Mouse (Mus musculus): ENCODE data around the gene Hpse. TPM values are rescaled to one million over a fixed set of nuclear protein-coding genes. Genes with fewer than 3 reads are reported as not detected.

The Hpse gene
- total RNA-seq, 2 experiments from 2014 or later, result 1.9 to 2.4 TPM

DNA sequence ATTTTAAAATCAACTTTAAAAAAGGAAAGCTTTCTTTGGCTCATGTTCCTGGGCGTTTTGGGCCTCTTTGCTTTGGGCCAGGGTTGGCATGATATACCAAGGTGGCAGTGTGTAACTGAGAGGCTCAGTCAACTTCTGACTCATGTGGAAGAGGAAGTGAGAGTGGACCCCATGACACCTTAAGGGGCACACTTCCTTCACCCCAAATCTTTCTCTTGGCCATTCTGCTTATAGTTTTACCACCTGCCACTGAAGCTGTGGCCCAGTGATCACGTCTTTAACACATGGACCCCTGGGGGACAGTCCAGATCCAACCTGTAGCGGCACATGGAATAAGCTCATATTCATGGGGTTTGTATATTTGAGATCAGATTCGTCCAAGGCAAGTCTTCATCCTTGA is 6.5 kb upstream of the Hpse start:
- Histone ChIP-seq H3K4me3 (no peak overlapping the region), H3K27ac (no peak overlapping the region)
- no peak for TF ChIP-seq CTCF (IDR thresholded peaks at IDR 0.05)
- intact Hi-C loops (cut with DNase I), result no loop called here
- no peak for DNase-seq (ENCODE audit: extremely low spot score in 1 of 2, low spot score in 2 of 2)

DNA sequence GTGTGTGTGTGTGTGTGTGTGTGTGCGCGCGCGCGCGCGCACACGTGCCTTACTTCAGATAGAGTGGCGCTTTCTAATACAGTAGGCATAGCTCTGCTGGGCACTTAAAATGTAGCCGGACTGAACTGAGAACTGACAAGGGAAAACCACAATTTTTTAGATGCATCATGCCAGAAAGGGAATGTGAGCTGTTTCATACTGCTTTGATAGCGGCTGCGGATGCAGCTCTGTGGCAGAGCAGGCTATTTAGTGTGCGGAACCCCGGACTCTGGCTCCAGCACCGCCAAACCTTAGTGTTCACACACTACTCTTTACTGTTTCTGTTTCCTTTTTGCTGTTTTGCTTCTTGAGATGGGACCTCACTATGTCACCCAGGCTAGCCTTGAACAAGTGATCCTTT is 2.8 kb downstream of the Hpse start:
- TF ChIP-seq CTCF (IDR thresholded peaks at IDR 0.05), result no peak
- DNase-seq (ENCODE audit: extremely low spot score in 1 of 2, low spot score in 2 of 2), result no peak
- intact Hi-C loops (cut with DNase I), result no loop called here
- Histone ChIP-seq H3K4me3 (no peak overlapping the region), H3K27ac (no peak overlapping the region)

DNA sequence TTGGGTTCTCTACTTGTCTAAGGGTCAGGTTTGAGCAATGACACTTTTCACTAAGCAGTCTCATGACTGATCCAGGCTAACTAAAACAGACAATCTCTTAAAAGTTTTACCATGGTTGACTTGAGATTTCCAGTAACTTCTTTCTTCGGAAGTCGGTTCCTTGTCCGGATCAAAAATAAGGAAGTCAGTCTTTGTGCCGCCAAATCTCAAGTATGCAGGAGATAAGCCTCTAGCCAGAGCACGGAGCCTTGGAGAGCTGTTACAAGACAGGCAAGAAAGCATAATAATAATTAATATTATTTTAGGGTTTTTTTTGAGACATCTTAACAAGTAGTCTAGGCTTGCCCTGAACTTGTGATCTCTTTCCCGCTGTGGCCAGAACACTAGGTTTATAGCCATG is 8.3 kb downstream of the Hpse start:
- intact Hi-C loops (cut with DNase I), result no loop called here
- no peak for TF ChIP-seq CTCF (IDR thresholded peaks at IDR 0.05)
- no peak for DNase-seq (ENCODE audit: extremely low spot score in 1 of 2, low spot score in 2 of 2)

GRCm38 (mm10) chr5:100710012-100710411 is 9.5 kb downstream of the Hpse start:
- TF ChIP-seq CTCF (IDR thresholded peaks at IDR 0.05), result no peak
- H3K27ac ChIP-seq, result no peak overlapping the region
- DNase-seq (ENCODE audit: extremely low spot score in 1 of 2, low spot score in 2 of 2), result no peak
- intact Hi-C loops (cut with DNase I), result no loop called here
- H3K4me3 ChIP-seq, result no peak overlapping the region

More for the DNA sequence above, 8.3 kb downstream of the Hpse start:
- Histone ChIP-seq H3K4me3 (no peak overlapping the region), H3K27ac (no peak overlapping the region)

GRCm38 (mm10) chr5:100709035-100709434 is 10.5 kb downstream of the Hpse start:
- TF ChIP-seq CTCF (IDR thresholded peaks at IDR 0.05), result no peak
- no peak overlapping the region for H3K27ac ChIP-seq
- DNase-seq (ENCODE audit: extremely low spot score in 1 of 2, low spot score in 2 of 2), result no peak
- H3K4me3 ChIP-seq, result no peak overlapping the region
- intact Hi-C loops (cut with DNase I), result no loop called here

- H3K4me3 ChIP-seq, result no peak overlapping the region
- no peak for TF ChIP-seq CTCF (IDR thresholded peaks at IDR 0.05)
- intact Hi-C loops (cut with DNase I), result no loop called here
- no peak for DNase-seq (ENCODE audit: extremely low spot score in 1 of 2, low spot score in 2 of 2)
- no peak overlapping the region for H3K27ac ChIP-seq
These were observed 12.8 kb downstream of the Hpse start for GRCm38 (mm10) chr5:100706675-100707074.

- Histone ChIP-seq H3K27ac (no peak overlapping the region), H3K4me3 (no peak overlapping the region)
- no peak for DNase-seq (ENCODE audit: extremely low spot score in 1 of 2, low spot score in 2 of 2)
- TF ChIP-seq CTCF (IDR thresholded peaks at IDR 0.05), result no peak; the same call in 1 of the 2 replicates
- intact Hi-C loops (cut with DNase I), result no loop called here
These were observed 15.2 kb downstream of the Hpse start for GRCm38 (mm10) chr5:100704272-100704671.

DNA sequence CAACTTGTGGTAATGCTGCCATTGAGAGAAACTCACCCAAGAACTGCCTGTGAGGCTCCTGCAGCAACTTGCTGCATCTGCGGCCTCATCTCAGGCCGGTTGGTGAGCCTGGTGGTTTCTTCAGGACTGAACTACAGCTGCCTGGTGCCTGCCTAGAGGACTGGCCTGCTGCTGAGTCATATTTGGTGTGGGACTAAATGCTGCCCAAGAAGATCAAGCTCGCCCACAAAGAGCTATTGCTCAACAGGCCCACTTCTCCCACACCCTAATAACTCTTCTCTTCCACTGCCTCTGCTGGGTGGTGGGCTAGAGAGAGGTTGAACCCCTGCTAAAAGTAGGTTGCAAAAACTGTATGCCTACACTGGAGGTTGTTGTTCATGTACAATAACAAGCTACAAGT is 17.2 kb downstream of the Hpse start:
- DNase-seq (ENCODE audit: extremely low spot score in 1 of 2, low spot score in 2 of 2), result no peak
- no peak overlapping the region for H3K27ac ChIP-seq
- TF ChIP-seq CTCF (IDR thresholded peaks at IDR 0.05), result no peak
- no peak overlapping the region for H3K4me3 ChIP-seq
- intact Hi-C loops (cut with DNase I), result no loop called here

GRCm38 (mm10) chr5:100700861-100701620 is 18.5 kb downstream of the Hpse start:
- no peak for TF ChIP-seq CTCF (IDR thresholded peaks at IDR 0.05)
- Histone ChIP-seq H3K27ac (no peak overlapping the region), H3K4me3 (no peak overlapping the region)
- intact Hi-C loops (cut with DNase I), result no loop called here
- DNase-seq (ENCODE audit: extremely low spot score in 1 of 2, low spot score in 2 of 2), result no peak

DNA sequence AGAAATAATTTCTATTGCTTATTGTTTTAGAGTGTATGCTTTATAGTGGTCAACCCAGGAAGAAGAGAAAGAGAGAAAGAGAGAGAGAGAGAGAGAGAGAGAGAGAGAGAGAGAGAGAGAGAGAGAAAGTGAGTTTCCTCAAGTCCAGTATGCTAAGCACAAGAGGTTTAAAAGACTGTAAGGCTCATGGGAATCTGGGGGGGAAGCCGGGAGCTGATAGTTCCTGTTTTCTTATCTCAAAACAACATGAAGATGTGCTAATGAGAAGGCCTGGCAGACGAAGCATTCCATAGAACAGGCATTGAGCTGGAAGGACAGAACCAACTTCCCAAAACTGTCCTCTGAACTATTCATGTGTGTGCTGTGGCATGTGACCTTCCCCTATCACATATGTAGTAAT is 21.6 kb downstream of the Hpse start:
- Histone ChIP-seq H3K27ac (no peak overlapping the region), H3K4me3 (no peak overlapping the region)
- no peak for TF ChIP-seq CTCF (IDR thresholded peaks at IDR 0.05)
- DNase-seq (ENCODE audit: extremely low spot score in 1 of 2, low spot score in 2 of 2), result no peak
- intact Hi-C loops (cut with DNase I), result no loop called here

GRCm38 (mm10) chr5:100697398-100697797 is 22.1 kb downstream of the Hpse start:
- no peak overlapping the region for H3K4me3 ChIP-seq
- intact Hi-C loops (cut with DNase I), result no loop called here
- no peak overlapping the region for H3K27ac ChIP-seq
- no peak for TF ChIP-seq CTCF (IDR thresholded peaks at IDR 0.05)
- DNase-seq (ENCODE audit: extremely low spot score in 1 of 2, low spot score in 2 of 2), result no peak

- no peak overlapping the region for H3K4me3 ChIP-seq
- no peak overlapping the region for H3K27ac ChIP-seq
- no peak for DNase-seq (ENCODE audit: extremely low spot score in 1 of 2, low spot score in 2 of 2)
- intact Hi-C loops (cut with DNase I), result no loop called here
- TF ChIP-seq CTCF (IDR thresholded peaks at IDR 0.05), result no peak; the same call in 1 of the 2 replicates
These were observed 33.9 kb downstream of the Hpse start for GRCm38 (mm10) chr5:100685631-100686030.

DNA sequence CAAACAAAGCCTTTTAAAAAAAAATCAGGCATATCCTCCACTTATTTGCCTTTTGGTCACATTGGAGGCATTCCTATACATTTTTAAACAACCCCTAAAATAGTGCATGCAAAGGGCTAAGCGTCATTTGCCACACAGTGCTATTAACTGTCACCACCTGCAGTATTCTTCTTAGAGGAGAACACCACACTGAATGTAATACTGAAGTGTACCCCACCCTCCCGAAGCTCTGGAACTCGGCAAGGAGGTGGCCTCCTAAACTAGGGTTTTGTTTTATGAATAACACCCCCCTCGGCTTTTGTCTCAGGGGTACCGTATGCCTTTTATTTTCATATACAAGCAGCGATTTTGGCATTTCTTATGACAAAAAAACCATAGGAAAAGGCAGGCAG is 39.0 kb downstream of the Hpse start:
- Histone ChIP-seq H3K4me3 (no peak overlapping the region), H3K27ac (no peak overlapping the region)
- intact Hi-C loops (cut with DNase I), result no loop called here
- TF ChIP-seq CTCF (IDR thresholded peaks at IDR 0.05), result no peak
- DNase-seq (ENCODE audit: extremely low spot score in 1 of 2, low spot score in 2 of 2), result no peak

Measured in left cerebral cortex, adult 2 months (tissue).